Mouse (Mus musculus) testis, postnatal 14 days (tissue): ENCODE measurements around the gene Gm3776.
"Not testable (repeated sequence)": the region's sequence is repeated elsewhere in the genome, so short reads cannot be mapped to it uniquely, and the experiment has no call there.

Experiments used
- DNase-seq: peaks from one replicate; pipeline ENCODE4 v3.0.0; 2021; ENCODE audit warnings: low spot score

Gm3776 gene

DNA sequence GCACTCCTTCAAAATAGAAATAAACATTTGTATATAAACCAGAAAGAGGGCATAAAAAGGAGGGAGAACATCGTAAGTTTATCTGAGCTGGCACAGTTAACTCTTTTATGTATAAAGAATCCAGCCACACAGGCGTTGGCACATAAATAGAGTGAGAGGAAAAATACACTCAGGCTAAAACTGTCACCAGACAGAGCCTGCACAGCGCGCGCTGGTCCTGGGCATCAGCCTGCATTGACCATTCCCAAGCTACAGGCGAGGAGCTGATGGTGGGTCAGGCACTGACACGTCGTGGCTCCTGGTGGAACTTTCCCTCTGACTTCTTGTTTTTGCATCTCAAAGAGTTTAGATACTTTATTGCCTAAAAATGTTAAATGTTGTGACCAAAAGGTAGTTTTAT is 35.5 kb downstream of the Gm3776 start:
- DNase-seq: not testable (repeated sequence)

DNA sequence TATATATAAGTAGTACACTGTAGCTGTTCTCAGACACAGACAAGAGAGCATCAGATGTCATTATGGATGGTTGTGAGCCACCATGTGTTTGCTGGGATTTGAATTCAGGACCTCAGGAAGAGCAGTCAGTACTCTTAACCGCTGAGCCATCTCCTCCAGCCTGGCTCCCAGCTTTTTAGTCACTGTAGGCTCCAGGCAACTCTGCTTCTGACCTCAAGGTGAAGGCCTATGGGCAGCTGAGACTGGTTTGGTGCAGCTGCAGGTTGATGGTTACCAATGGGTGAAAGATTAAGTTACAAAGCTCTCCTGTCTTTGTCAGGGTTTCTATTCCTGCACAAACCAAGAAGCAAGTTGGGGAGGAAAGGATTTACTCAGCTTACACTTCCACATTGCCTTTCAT is 36.8 kb downstream of the Gm3776 start:
- not testable (repeated sequence) for DNase-seq

DNA sequence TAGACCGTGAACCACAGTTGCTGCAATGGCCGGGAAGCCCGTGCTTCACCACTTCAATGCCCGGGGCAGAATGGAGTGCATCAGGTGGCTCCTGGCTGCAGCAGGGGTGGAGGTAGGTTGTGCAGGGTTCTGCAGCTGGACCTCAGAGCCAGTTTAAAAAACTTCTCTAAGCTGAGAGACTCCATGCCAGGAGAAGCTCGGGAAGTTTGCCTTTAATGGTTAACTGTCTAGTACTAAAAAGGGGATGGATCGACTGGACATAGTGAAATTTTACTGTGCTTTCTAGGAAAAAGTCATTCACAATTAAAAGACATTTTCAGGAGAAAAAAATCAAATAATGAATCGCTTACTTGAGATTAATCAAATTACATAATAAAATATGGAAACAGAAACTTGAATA is 37.9 kb downstream of the Gm3776 start:
- not testable (repeated sequence) for DNase-seq

DNA sequence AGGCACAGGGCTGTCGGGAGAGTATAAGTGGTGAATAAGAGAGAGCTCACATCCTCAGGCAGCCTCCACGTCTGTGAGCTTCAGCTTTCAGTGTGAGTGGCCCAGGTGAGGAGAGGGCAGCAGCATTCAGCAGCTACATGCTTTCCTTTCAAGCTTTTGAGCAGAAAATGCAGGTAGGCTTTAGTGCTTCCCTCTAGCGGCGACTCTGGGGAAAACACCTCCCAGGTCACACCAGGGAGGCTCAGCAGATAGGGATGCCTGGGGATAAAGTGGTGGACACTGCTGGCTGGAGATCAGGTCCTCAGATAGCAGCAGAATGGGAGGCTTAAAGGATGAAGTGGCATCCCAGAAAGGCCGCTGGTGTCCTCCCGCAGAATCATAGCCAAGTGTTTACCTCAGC is 39.2 kb downstream of the Gm3776 start:
- DNase-seq: not testable (repeated sequence)

DNA sequence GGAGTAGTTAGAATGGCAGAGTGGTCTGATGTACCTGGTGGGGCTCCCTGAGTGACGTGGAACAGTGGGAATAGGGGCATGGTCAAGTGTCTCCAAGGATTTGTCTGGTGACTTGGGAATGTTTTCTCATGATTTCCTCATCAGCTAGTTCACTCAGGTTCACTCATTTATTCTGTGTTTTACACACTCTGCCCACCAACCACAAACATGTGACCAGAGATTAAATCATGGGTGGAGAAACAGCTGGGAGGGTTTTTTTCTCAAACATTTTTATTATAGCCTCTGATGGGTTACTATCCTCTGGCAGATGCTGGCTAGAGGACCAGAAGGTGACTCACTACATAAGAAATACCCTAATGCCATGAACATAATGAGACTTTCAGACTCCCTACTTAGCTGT is 41.3 kb downstream of the Gm3776 start:
- DNase-seq: no peak

DNA sequence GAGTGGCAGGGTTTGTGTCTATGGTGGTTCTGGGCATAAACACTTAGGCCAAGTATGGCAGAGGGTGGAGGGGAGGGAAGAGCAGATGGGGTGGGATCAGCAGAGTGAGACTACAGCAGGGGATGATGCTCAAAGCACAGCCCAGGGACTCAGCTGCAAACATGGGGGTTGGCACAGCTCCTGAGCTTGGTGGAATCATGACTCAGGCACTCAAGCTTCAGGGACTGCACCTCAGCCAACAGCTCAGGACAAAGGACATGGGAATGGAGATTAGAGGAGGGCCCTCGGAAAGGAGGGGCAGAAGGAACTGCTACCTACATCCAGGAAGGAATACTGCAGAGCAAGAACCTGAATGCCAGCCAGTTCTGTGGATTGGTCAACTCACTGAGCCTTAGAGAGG is 42.2 kb downstream of the Gm3776 start:
- DNase-seq: not testable (repeated sequence)

DNA sequence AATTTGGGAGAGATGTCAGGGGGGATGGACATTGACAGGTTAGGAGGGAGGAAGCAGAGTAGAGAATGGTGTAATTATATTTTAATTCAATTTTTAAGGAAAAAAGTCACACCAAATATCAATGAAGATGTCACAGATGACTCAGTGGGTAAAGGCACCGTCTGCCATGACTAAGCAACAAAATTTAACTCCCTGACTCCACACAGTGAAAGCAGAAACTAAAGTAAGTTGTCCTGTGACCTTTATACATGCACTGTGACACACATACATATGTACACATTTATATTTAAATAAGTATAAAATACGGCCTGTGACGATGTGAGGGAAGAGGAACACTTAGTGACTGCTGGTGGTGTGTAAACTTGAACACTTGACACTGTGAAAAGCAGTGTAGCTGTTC is 51.2 kb downstream of the Gm3776 start:
- not testable (repeated sequence) for DNase-seq

DNA sequence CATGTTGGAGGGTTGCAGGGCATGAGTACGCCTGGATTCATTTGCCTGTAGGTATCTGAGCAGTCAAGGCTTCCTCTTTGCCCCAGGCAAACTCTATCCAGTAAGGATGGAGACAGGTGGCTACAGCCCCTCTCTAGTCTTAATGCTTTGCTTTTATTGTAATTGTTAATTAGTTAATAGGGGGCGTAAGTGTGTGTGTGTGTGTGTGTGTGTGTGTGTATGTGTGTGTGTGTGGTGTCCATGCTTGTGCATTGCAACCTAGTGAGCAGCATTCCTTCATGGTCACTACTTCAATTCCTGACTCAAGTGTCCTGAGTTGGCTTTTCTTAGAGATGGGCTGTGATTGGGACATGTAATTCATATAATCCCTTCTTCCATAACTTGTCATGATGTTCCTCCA is 57.8 kb downstream of the Gm3776 start, which contains the start of gene Omt2a:
TSS of gene Omt2a (minus strand) at position 101 of the 400 bp plus-strand sequence.
- no peak for DNase-seq
